Mouse (Mus musculus): ENCODE data around the gene Rab3gap1. TPM values are rescaled to one million over a fixed set of nuclear protein-coding genes. Genes with fewer than 3 reads are reported as not detected.

The Rab3gap1 gene
- total and polyA plus RNA-seq, 2 experiments = 11.9 to 26.0 TPM

DNA sequence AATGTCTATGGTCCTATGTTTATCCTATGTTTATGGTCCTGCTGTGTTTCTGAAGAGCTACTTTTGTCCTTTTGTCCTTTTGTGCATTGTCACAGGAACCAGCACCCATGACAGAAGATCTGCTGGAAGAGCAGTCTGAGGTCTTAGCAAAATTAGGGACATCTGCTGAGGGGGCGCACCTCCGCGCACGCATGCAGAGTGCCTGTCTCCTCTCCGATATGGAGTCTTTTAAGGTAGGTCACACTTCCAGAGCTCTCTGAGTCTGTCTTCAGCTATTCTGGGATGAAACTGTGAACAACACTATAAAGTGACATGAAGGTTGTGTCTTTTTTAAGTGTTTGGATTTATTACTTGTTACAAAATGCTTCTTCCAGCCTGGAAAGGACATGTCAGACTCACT lies 65.7 kb downstream of the Rab3gap1 start:
- WGBS = 97% methylated on average over 5 of the region's 5 CpGs
- Histone ChIP-seq H3K27ac (replicated peaks; ENCODE audit: insufficient read depth, low read depth, low read length) (no peak overlapping the region), H3K4me3 (ENCODE audit: insufficient read depth, low read depth, low read length) (no peak overlapping the region), H3K79me2 (ENCODE audit: control insufficient read depth, insufficient read depth, low read length) (no peaks in the 10 kb centered on the region), H3K9ac (ENCODE audit: low read depth, low read length) (no peak overlapping the region), H3K4me1 (ENCODE audit: control insufficient read depth, insufficient read depth, low read length) (no peaks in the 10 kb centered on the region), H3K27me3 (ENCODE audit: control insufficient read depth, insufficient read depth, low read length) (no peaks in the 10 kb centered on the region), H3K36me3 (ENCODE audit: control insufficient read depth, insufficient read depth, low read length) (peaks cover 54% of the 10 kb centered on the region)
- TF ChIP-seq POLR2A (IDR thresholded peaks at IDR 0.05; ENCODE audit: extremely low read depth, insufficient read depth, low read length) = no peak
- no peak for TF ChIP-seq CTCF (IDR thresholded peaks at IDR 0.05; ENCODE audit: low read depth, low read length)
- DNase-seq (ENCODE audit: extremely low read depth, low read depth, low spot score) = no peak

DNA sequence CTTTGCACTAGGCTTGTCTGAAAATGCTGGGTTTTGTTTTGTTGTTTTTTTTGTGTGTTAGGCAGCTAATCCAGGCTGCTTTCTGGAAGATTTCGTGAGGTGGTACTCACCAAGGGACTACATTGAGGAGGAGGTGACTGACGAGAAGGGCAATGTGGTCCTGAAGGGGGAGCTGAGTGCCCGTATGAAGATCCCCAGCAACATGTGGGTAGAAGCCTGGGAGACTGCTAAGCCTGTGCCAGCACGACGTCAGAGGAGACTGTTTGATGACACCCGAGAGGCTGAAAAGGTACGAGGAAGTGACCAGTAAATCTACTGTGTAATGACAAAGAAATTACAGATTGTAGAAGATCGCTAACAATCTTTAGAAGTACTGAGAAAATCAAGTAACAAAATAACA lies 68.7 kb downstream of the Rab3gap1 start:
- H3K27me3 ChIP-seq (ENCODE audit: control insufficient read depth, insufficient read depth, low read length) = no peaks in the 10 kb centered on the region
- no peak for DNase-seq (ENCODE audit: extremely low read depth, low read depth, low spot score)
- peaks cover 60% of the 10 kb centered on the region for H3K36me3 ChIP-seq (ENCODE audit: control insufficient read depth, insufficient read depth, low read length)
- H3K79me2 ChIP-seq (ENCODE audit: control insufficient read depth, insufficient read depth, low read length) = no peaks in the 10 kb centered on the region
- no peak overlapping the region for H3K4me3 ChIP-seq (ENCODE audit: insufficient read depth, low read depth, low read length)
- no peak overlapping the region for H3K9ac ChIP-seq (ENCODE audit: low read depth, low read length)
- no peaks in the 10 kb centered on the region for H3K4me1 ChIP-seq (ENCODE audit: control insufficient read depth, insufficient read depth, low read length)
- no peak for TF ChIP-seq POLR2A (IDR thresholded peaks at IDR 0.05; ENCODE audit: extremely low read depth, insufficient read depth, low read length)
- TF ChIP-seq CTCF (IDR thresholded peaks at IDR 0.05; ENCODE audit: low read depth, low read length) = no peak
- H3K27ac ChIP-seq (replicated peaks; ENCODE audit: insufficient read depth, low read depth, low read length) = no peak overlapping the region
- WGBS = 91% methylated on average over 8 of the region's 8 CpGs

DNA sequence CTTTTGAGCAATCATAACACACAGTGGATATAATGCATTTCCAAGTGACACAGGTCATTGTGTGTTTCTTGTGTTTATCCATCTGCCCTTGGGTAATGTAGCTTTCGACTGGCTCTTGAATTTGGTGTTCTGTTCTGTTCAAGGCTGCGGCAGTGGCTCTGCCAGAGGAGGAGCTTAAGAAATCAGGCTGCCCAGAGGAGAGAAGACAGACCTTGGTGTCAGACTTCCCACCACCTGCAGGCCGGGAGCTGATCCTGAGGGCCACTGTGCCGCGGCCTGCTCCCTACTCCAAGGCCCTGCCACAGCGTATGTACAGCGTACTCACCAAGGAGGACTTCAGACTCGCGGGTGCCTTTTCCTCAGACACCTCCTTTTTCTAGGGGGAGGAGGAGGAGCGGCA lies 73.7 kb downstream of the Rab3gap1 start:
- Histone ChIP-seq H3K27me3 (ENCODE audit: control insufficient read depth, insufficient read depth, low read length) (no peaks in the 10 kb centered on the region), H3K4me3 (ENCODE audit: insufficient read depth, low read depth, low read length) (no peak overlapping the region), H3K9ac (ENCODE audit: low read depth, low read length) (no peak overlapping the region), H3K36me3 (ENCODE audit: control insufficient read depth, insufficient read depth, low read length) (peaks cover 46% of the 10 kb centered on the region), H3K27ac (replicated peaks; ENCODE audit: insufficient read depth, low read depth, low read length) (no peak overlapping the region), H3K79me2 (ENCODE audit: control insufficient read depth, insufficient read depth, low read length) (no peaks in the 10 kb centered on the region), H3K4me1 (ENCODE audit: control insufficient read depth, insufficient read depth, low read length) (peaks cover 2% of the 10 kb centered on the region; the same call in 1 of the 2 replicates)
- TF ChIP-seq CTCF (IDR thresholded peaks at IDR 0.05; ENCODE audit: low read depth, low read length) = no peak
- WGBS = 92% methylated on average over 10 of the region's 10 CpGs
- DNase-seq (ENCODE audit: extremely low read depth, low read depth, low spot score) = no peak

DNA sequence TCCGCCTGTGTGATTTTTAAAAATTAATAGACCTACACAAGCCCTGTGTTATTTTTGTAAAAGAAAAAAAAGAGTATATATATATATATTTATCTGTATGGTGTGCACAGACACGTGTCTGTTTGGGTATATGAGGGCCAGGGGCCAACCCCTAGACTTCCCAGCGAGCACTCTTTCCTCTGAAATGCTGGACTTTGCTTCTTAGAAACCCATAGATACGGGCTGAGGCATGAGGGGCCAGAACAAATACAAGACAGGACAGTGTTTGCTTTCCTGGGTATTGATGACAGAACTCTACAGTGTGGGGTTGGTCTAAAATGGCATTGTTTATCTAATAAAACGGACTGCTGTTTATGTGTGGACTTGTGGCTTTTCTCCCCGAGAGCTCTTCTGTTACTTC lies 74.9 kb downstream of the Rab3gap1 start:
- H3K79me2 ChIP-seq (ENCODE audit: control insufficient read depth, insufficient read depth, low read length) = no peaks in the 10 kb centered on the region
- H3K4me1 ChIP-seq (ENCODE audit: control insufficient read depth, insufficient read depth, low read length) = peaks cover 2% of the 10 kb centered on the region; the same call in 1 of the 2 replicates
- peaks cover 36% of the 10 kb centered on the region for H3K36me3 ChIP-seq (ENCODE audit: control insufficient read depth, insufficient read depth, low read length)
- H3K27me3 ChIP-seq (ENCODE audit: control insufficient read depth, insufficient read depth, low read length) = no peaks in the 10 kb centered on the region
- no peak for DNase-seq (ENCODE audit: extremely low read depth, low read depth, low spot score)
- WGBS = 65% methylated on average over 6 of the region's 6 CpGs
- no peak for TF ChIP-seq CTCF (IDR thresholded peaks at IDR 0.05; ENCODE audit: low read depth, low read length)
- TF ChIP-seq POLR2A (IDR thresholded peaks at IDR 0.05; ENCODE audit: extremely low read depth, insufficient read depth, low read length) = no peak
- no peak overlapping the region for H3K27ac ChIP-seq (replicated peaks; ENCODE audit: insufficient read depth, low read depth, low read length)
- no peak overlapping the region for H3K4me3 ChIP-seq (ENCODE audit: insufficient read depth, low read depth, low read length)
- H3K9ac ChIP-seq (ENCODE audit: low read depth, low read length) = no peak overlapping the region

DNA sequence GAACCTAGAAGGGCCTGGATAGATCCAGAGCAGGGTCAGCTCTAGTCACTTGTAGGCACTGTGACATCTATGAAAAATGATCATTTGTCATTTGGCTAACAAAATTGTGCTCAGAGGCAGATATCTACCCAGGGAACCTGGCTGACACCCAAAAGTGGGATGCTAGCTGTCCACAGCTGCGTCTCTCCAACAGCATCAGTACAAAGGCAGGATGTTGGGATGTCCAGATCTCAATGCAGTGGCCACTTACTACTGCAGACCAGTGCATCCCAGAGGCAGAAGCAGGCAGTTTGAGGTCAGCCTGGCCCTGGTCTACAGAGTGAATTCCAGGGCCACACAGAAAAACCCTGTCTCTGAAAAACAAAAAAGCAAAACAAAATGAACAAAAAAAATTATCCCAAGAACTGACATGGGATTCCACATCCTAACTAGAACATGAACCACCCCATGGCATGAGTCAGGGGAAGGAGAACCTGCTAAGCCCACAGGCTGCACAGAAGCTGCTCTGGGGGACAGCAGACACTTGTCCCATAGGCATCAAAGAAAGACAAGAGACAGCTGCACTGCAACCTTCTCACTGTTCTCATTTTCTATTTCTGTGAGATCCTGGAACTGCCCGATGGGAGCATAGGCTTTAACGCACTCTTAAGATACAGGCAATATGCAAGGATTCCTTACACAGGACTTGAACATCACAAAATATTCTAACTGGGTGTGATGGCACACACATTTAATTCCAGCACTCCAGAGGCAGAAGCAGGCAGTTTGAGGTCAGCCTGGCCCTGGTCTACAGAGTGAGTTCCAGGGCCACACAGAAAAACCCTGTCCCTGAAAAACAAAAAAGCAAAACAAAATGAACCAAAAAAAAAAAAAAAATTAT lies 77.4 kb downstream of the Rab3gap1 start:
- peaks cover 2% of the 10 kb centered on the region; the same call in 1 of the 2 replicates for H3K4me1 ChIP-seq (ENCODE audit: control insufficient read depth, insufficient read depth, low read length)
- TF ChIP-seq CTCF (IDR thresholded peaks at IDR 0.05; ENCODE audit: low read depth, low read length) (no peak), POLR2A (IDR thresholded peaks at IDR 0.05; ENCODE audit: extremely low read depth, insufficient read depth, low read length) (no peak)
- 80% methylated on average over 3 of the region's 3 CpGs for WGBS

More for the DNA sequence above, 77.4 kb downstream of the Rab3gap1 start:
- Histone ChIP-seq H3K27ac (replicated peaks; ENCODE audit: insufficient read depth, low read depth, low read length) (no peak overlapping the region), H3K79me2 (ENCODE audit: control insufficient read depth, insufficient read depth, low read length) (no peaks in the 10 kb centered on the region), H3K36me3 (ENCODE audit: control insufficient read depth, insufficient read depth, low read length) (peaks cover 13% of the 10 kb centered on the region), H3K27me3 (ENCODE audit: control insufficient read depth, insufficient read depth, low read length) (no peaks in the 10 kb centered on the region), H3K9ac (ENCODE audit: low read depth, low read length) (no peak overlapping the region), H3K4me3 (ENCODE audit: insufficient read depth, low read depth, low read length) (no peak overlapping the region)
- no peak for DNase-seq (ENCODE audit: extremely low read depth, low read depth, low spot score)

All from liver, adult 2 months (tissue).